Mouse (Mus musculus): ENCODE results near the gene Fars2.

DNA sequence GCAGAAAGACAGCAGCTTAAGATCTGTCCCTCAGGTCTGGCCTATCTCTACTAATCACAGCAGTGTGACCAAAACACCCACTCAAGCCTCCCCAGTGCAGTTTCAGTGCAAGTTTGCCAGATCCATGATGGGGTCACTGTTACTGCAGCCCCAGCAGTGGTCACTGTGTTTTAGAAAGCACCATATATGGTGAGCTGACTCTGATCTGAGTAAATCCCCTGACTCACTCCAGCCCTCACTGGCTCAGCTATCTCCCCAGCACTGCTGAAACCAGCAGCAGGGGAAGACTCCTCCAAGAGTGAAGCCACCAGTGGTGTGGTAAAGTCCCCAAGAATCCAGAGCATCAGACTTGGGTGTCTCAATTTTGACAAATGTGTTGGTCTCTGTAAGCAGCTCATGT, 346.5 kb downstream of the Fars2 start:
- TF ChIP-seq CTCF (IDR thresholded peaks at IDR 0.05; ENCODE audit: extremely low read depth, insufficient read length, insufficient replicate concordance, low read depth, low read length) (no peak), POLR2A (IDR thresholded peaks at IDR 0.05; ENCODE audit: low read depth, low read length) (no peak)

All from small intestine, adult 2 months (tissue).